Mouse (Mus musculus): ENCODE measurements around the gene Etv6. TPM values are rescaled to one million over a fixed set of nuclear protein-coding genes. Genes with fewer than 3 reads are reported as not detected.

The Etv6 gene
- polyA plus RNA-seq, 1 experiment from 2014 or later, result 14.7 TPM

DNA sequence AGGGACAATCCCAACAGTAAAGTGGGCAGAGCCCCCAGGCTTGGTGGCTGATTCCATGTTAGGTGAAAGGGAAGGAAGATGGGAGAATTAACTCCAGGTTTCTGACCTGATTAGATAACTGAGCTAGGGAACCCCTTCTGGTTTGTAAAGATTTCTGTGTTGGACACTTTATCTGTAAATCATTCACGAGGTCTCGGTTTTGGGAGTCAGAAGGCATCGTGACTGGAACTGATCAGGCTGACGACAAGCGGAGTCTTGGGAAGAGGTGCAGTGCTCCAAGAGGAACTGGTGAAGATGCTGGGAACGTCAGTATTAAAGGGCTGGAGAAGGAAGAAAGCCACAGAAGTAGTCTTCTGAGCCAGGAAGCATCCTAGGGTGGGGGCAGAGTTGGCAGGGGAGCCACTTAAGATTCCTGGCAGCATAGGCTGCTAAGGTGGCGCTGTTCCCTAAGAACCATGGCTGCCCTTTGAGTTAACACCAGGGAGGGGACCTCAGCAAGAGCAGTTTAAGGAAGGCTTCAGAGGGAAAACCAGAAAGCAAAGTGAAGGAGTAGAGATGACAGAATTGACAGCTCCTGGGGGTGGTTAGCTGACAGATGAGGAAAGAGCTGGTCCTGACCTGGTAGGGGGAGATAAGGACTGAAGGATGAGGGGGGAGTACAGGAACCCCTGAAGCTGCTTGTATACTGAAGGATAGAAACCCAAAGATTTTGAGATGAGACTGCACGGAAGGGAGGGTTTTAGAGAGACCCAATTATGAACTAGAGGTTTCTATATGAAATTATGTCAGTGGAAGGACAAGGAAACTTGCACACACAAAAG is 191.1 kb downstream of the Etv6 start:
- H3K4me2 ChIP-seq, result no peak overlapping the region
- H3K27me3 ChIP-seq, result no peaks in the 10 kb centered on the region
- H3K4me1 ChIP-seq, result peaks cover 25% of the 10 kb centered on the region
- H3K9ac ChIP-seq, result no peak overlapping the region
- no peak for ATAC-seq (ENCODE audit: borderline replicate concordance, extremely low read depth, low FRiP score, low TSS enrichment)
- WGBS, result 69% methylated on average over 8 of the region's 8 CpGs
- no peak overlapping the region for H3K27ac ChIP-seq
- H3K9me3 ChIP-seq, result no peaks in the 10 kb centered on the region
- H3K4me3 ChIP-seq, result no peak overlapping the region
- peaks cover 3% of the 10 kb centered on the region; the same call in 1 of the 2 replicates for H3K36me3 ChIP-seq

DNA sequence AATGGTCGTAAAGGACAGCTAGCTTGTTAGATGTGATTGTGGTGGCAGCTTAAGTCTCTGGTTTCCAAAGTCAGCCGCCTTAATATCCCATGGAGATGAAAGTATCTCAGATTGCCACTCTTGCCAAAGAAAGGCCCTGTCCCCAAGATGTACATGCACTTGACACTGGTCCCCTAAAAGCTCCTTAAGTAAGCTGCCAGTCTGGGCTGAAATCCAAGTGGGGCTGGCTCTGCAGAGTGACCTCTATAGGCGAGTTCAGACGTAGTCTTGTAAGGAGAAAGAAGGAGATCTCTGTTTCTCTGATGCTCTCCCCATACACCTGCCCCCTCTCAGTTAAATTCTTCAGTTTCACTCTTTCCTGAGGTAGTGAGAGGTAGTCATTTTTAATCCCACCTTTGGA is 200.8 kb downstream of the Etv6 start:
- H3K4me2 ChIP-seq, result no peak overlapping the region
- no peak for ATAC-seq (ENCODE audit: borderline replicate concordance, extremely low read depth, low FRiP score, low TSS enrichment)
- no peak overlapping the region for H3K27ac ChIP-seq
- H3K4me3 ChIP-seq, result no peak overlapping the region
- H3K9ac ChIP-seq, result no peak overlapping the region
- peaks cover 18% of the 10 kb centered on the region for H3K36me3 ChIP-seq
- H3K4me1 ChIP-seq, result peaks cover 11% of the 10 kb centered on the region
- H3K27me3 ChIP-seq, result no peaks in the 10 kb centered on the region
- 51% methylated on average over 4 of the region's 4 CpGs for WGBS
- H3K9me3 ChIP-seq, result no peaks in the 10 kb centered on the region

DNA sequence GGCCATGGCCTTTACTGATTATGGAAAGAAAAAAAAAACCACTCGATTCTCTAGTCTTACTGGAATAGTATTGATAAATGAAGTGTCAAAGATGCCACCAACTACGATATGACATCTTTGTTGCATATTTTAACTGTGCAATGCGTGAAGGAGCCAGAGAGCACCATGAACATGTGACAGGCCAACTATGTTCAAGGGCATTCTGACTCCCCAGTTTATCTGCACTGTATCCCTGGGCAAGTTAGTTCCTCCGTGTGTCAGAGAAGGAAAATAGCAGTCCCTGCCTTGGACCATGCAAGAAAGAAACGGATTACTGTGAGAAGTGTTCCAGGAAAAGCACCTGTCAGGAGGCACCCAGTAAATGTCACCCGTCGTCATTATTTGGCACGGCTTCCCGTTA is 203.0 kb downstream of the Etv6 start:
- peaks cover 21% of the 10 kb centered on the region for H3K4me1 ChIP-seq
- H3K4me3 ChIP-seq, result no peak overlapping the region
- H3K27me3 ChIP-seq, result no peaks in the 10 kb centered on the region
- no peak overlapping the region for H3K4me2 ChIP-seq
- ATAC-seq (ENCODE audit: borderline replicate concordance, extremely low read depth, low FRiP score, low TSS enrichment), result no peak
- H3K9me3 ChIP-seq, result no peaks in the 10 kb centered on the region
- peaks cover 18% of the 10 kb centered on the region for H3K36me3 ChIP-seq
- H3K9ac ChIP-seq, result no peak overlapping the region
- no peak overlapping the region for H3K27ac ChIP-seq
- 72% methylated on average over 9 of the region's 9 CpGs for WGBS

DNA sequence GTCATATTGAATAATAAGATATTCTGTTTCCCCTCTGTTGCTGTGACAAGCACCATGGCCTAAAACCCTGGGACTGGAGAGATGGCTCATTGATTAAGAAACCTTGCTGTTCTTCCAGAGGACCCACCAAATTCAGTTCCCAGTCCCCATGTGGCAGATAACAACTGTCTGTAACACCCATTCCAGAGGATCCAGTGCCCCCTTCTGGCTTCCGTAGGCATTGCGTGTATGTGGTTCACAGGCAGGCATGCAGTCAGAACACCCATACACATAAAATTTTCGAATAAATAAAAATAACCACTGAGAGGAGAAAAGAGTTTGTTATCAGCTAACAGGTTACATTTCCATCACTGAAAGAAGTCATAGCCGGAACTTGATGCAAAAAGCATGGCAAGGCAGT is 205.5 kb downstream of the Etv6 start:
- ATAC-seq (ENCODE audit: borderline replicate concordance, extremely low read depth, low FRiP score, low TSS enrichment), result no peak
- 97% methylated on average over 4 of the region's 4 CpGs for WGBS
- Histone ChIP-seq H3K4me1 (peaks cover 21% of the 10 kb centered on the region), H3K36me3 (peaks cover 14% of the 10 kb centered on the region; the same call in 1 of the 2 replicates), H3K9me3 (no peaks in the 10 kb centered on the region), H3K4me2 (no peak overlapping the region), H3K9ac (no peak overlapping the region), H3K4me3 (no peak overlapping the region), H3K27me3 (no peaks in the 10 kb centered on the region), H3K27ac (no peak overlapping the region)

DNA sequence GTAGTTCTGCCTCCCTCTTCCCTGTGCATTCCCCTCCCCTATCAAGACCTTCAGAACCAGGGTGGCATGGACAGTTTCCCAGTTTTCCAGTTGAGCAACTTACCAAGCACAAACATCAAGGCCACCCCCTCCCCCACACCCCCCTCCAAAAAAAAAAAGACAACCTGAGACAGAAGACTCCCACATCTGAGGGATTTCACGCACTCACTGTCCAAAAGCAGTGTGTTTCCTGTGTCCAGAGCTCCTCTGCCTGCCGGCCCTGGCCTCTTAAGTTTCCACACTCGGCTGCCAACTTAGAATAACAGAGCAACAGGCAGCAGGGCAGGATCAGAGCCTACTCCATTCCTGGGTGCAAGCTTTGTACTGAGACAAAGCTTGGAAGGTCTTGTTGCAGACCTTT is 207.6 kb downstream of the Etv6 start:
- peak overlapping the region; percentile 18; the same call in 1 of the 2 replicates for H3K4me2 ChIP-seq
- H3K9ac ChIP-seq, result no peak overlapping the region
- peaks cover 16% of the 10 kb centered on the region; the same call in 1 of the 2 replicates for H3K4me1 ChIP-seq
- peak overlapping the region; percentile 68 for H3K27ac ChIP-seq
- no peaks in the 10 kb centered on the region for H3K27me3 ChIP-seq
- H3K4me3 ChIP-seq, result no peak overlapping the region
- H3K36me3 ChIP-seq, result peaks cover 14% of the 10 kb centered on the region; the same call in 1 of the 2 replicates
- ATAC-seq (ENCODE audit: borderline replicate concordance, extremely low read depth, low FRiP score, low TSS enrichment), result peak; percentile 9; the same call in 1 of the 2 replicates
- 40% methylated on average over 3 of the region's 3 CpGs for WGBS
- H3K9me3 ChIP-seq, result no peaks in the 10 kb centered on the region

DNA sequence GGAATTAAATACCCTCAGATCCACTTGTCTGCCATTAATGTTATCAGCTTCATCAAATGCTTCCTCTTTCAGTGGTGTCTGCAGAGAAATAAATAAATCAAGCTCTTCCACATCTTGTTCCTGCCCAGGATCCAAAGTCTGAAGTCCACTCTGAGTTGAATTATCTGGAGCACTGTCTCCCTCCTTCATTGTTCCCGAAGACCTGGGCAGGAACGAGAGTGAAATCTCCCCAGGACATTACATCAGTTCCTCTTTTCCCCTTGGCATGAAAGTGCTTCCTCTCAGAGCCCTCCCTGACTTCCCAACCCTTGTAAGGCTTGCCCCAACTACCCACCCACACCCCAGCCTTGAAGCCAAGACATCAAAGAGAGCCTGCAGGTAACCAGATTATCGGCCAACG is 208.0 kb downstream of the Etv6 start:
- no peak overlapping the region for H3K9ac ChIP-seq
- H3K4me3 ChIP-seq, result no peak overlapping the region
- H3K4me2 ChIP-seq, result 0 out of 2 replicates have a peak overlapping the region, but pooled peaks have one; percentile 18
- H3K36me3 ChIP-seq, result peaks cover 18% of the 10 kb centered on the region
- no peak; the same call in 1 of the 2 replicates for ATAC-seq (ENCODE audit: borderline replicate concordance, extremely low read depth, low FRiP score, low TSS enrichment)
- H3K4me1 ChIP-seq, result peaks cover 16% of the 10 kb centered on the region; the same call in 1 of the 2 replicates
- no peaks in the 10 kb centered on the region for H3K27me3 ChIP-seq
- 68% methylated on average over 4 of the region's 4 CpGs for WGBS
- H3K27ac ChIP-seq, result peak overlapping the region; percentile 68
- H3K9me3 ChIP-seq, result no peaks in the 10 kb centered on the region

DNA sequence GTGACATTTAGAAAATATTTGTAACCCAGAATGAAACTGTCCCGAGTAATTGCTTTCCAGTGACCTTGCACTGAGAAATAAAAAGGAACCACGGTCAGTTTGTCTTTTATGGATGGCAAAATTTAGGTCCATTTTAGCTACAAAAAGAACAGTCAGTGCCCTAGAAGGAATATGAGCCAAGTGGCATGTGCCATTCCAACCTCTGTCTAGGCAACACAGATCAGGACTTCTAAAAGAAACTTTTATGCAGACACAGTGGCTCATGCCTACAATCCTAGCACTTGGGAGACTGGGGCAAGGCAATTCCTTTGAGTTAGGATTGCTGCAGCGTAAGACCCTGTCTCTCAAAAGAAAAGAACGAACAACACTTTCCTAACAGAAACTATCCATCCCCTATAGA is 208.6 kb downstream of the Etv6 start:
- Histone ChIP-seq H3K9ac (no peak overlapping the region), H3K36me3 (peaks cover 24% of the 10 kb centered on the region), H3K4me1 (peaks cover 16% of the 10 kb centered on the region; the same call in 1 of the 2 replicates), H3K4me2 (no peak overlapping the region), H3K9me3 (no peaks in the 10 kb centered on the region), H3K27me3 (no peaks in the 10 kb centered on the region), H3K27ac (peak overlapping the region; percentile 68; the same call in 1 of the 2 replicates), H3K4me3 (no peak overlapping the region)
- ATAC-seq (ENCODE audit: borderline replicate concordance, extremely low read depth, low FRiP score, low TSS enrichment), result no peak
- 87% methylated on average over 4 of the region's 4 CpGs for WGBS

DNA sequence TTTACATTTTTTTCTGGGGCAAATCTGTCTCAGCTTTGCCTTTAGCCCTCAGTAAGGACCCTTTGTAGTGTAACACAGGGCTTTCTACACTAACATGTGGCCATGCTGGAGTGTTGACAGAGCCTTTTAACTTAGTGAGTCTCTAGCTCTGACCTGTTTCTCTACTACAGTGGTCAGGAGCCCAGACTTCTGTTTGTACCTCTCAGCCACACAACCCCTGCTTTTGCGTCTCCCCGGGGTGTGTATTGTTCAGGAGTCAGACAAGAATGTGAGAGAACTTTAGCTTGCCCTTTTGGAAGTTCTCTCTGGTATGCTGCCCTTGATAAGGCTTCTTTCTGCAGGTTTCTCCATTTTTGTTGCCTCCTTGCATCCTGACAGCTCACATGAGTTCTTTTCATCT is 210.6 kb downstream of the Etv6 start:
- 0 out of 2 replicates have a peak overlapping the region, but pooled peaks have one; percentile 30 for H3K27ac ChIP-seq
- WGBS, result 52% methylated on average over 2 of the region's 2 CpGs
- H3K4me2 ChIP-seq, result no peak overlapping the region
- H3K4me1 ChIP-seq, result peaks cover 16% of the 10 kb centered on the region; the same call in 1 of the 2 replicates
- H3K4me3 ChIP-seq, result no peak overlapping the region
- no peaks in the 10 kb centered on the region for H3K27me3 ChIP-seq
- H3K36me3 ChIP-seq, result peaks cover 15% of the 10 kb centered on the region
- no peaks in the 10 kb centered on the region for H3K9me3 ChIP-seq
- ATAC-seq (ENCODE audit: borderline replicate concordance, extremely low read depth, low FRiP score, low TSS enrichment), result no peak
- no peak overlapping the region for H3K9ac ChIP-seq

DNA sequence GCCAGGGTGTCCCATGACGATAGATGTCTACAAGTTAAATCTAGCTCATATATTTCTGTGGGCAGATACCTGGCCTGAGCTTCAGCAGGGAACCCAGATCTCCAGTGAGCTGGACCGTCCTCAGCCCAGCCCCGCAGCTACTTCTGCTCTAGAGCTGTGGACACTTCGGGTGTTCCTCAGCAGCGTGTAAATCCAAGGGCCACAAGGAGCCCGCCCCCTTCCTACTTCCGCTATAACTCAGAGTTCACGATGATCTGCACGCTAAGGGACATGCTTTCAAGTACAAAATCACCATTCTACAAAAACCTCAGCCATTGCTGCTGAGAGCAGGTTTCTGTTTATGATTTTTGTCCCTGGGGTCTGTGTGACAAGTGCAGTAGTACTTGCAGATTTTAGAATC is 211.8 kb downstream of the Etv6 start:
- H3K9ac ChIP-seq, result no peak overlapping the region
- no peak overlapping the region for H3K4me3 ChIP-seq
- H3K4me2 ChIP-seq, result no peak overlapping the region
- H3K4me1 ChIP-seq, result peaks cover 20% of the 10 kb centered on the region; the same call in 1 of the 2 replicates
- H3K27ac ChIP-seq, result no peak overlapping the region
- no peak for ATAC-seq (ENCODE audit: borderline replicate concordance, extremely low read depth, low FRiP score, low TSS enrichment)
- H3K36me3 ChIP-seq, result peaks cover 15% of the 10 kb centered on the region
- no peaks in the 10 kb centered on the region for H3K9me3 ChIP-seq
- no peaks in the 10 kb centered on the region for H3K27me3 ChIP-seq
- 82% methylated on average over 9 of the region's 9 CpGs for WGBS

DNA sequence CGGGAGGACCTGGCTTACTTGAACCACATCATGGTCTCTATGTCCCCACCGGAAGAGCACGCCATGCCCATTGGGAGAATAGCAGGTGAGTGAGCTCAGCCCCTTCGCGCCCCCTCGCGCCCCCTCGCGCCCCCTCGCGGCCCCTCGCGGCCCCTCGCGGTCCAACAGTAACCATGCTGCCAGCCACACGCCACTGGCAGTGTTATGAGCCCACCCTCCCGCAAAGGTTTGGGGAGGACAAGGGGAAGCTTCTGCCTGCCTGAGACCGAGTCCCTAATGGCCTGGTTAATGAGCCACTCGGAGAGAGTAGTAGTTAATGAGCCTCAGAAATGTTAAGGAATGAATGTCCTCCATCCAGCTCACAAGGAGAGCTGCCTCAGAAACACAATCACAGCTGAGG is 213.2 kb downstream of the Etv6 start:
- peaks cover 10% of the 10 kb centered on the region; the same call in 1 of the 2 replicates for H3K4me1 ChIP-seq
- peaks cover 15% of the 10 kb centered on the region for H3K36me3 ChIP-seq
- H3K9me3 ChIP-seq, result no peaks in the 10 kb centered on the region
- H3K27me3 ChIP-seq, result no peaks in the 10 kb centered on the region
- no peak overlapping the region for H3K4me3 ChIP-seq
- WGBS, result 93% methylated on average over 19 of the region's 19 CpGs
- no peak overlapping the region for H3K27ac ChIP-seq
- H3K4me2 ChIP-seq, result no peak overlapping the region
- ATAC-seq (ENCODE audit: borderline replicate concordance, extremely low read depth, low FRiP score, low TSS enrichment), result no peak
- H3K9ac ChIP-seq, result no peak overlapping the region

DNA sequence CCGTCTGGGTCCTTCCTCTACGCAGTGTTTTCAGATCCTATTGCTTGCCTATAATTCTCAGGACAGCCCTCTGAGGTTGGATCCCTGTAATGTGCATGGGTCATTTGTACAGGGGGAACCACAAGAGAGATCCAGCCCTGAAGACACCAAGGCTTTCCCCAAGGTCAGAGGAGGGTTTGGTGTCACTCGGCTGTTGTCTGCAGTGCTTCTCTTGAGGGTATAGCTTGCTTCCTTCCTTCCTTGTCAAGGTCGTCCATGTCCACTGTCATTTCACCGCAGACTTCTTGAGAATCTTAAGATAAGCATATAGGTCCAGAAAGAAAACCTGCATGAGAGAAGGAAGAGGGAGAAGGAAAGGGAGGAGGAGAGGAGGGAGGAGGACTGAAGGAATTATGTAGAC is 215.3 kb downstream of the Etv6 start:
- no peak for ATAC-seq (ENCODE audit: borderline replicate concordance, extremely low read depth, low FRiP score, low TSS enrichment)
- peaks cover 15% of the 10 kb centered on the region for H3K36me3 ChIP-seq
- H3K4me3 ChIP-seq, result no peak overlapping the region
- H3K9ac ChIP-seq, result no peak overlapping the region
- H3K27ac ChIP-seq, result no peak overlapping the region
- H3K4me1 ChIP-seq, result peaks cover 10% of the 10 kb centered on the region
- no peaks in the 10 kb centered on the region for H3K9me3 ChIP-seq
- no peaks in the 10 kb centered on the region for H3K27me3 ChIP-seq
- 69% methylated on average over 5 of the region's 5 CpGs for WGBS
- H3K4me2 ChIP-seq, result no peak overlapping the region

DNA sequence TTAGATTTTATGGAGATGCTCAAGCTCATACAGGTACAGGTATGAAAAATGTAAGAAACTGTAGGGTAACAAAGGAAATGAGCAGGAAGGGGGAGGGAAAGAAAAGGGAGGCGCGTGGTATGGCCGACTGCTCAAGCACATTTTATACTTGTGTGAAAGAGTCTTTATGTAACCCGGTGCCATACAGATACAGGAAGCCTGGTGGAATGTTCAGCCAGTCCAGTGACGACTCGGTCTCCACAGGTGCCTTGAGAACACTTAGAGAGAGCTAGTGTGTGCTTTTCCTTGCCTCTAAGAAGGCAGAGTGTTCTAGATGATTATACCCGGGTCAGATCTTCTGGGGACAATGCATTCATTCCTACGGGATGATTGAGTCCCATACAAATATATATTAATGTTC is 215.9 kb downstream of the Etv6 start:
- Histone ChIP-seq H3K27me3 (no peaks in the 10 kb centered on the region), H3K9ac (no peak overlapping the region), H3K4me1 (peaks cover 12% of the 10 kb centered on the region), H3K36me3 (peaks cover 15% of the 10 kb centered on the region), H3K4me3 (no peak overlapping the region), H3K9me3 (no peaks in the 10 kb centered on the region), H3K4me2 (no peak overlapping the region), H3K27ac (no peak overlapping the region)
- 56% methylated on average over 8 of the region's 8 CpGs for WGBS
- ATAC-seq (ENCODE audit: borderline replicate concordance, extremely low read depth, low FRiP score, low TSS enrichment), result peak; percentile 30; the same call in 1 of the 2 replicates

Measured in lung, embryonic 15.5 days (tissue).